Mouse (Mus musculus): ENCODE results near the gene Npm1. TPM values are rescaled to one million over a fixed set of nuclear protein-coding genes. Genes with fewer than 3 reads are reported as not detected.

Gene Npm1
- polyA plus RNA-seq (2014; fragmentation: Illumina TruSeq; extraction: RNeasy Lipid Tissue Mini Kit (QIAGEN cat#74804); ENCODE audit: low read depth, low replicate concordance) = 1,060 TPM

GRCm38 (mm10) chr11:33162998-33163506 is at the start of gene Npm1:
Npm1 (minus strand) TSS chr11:33163206.

DNA sequence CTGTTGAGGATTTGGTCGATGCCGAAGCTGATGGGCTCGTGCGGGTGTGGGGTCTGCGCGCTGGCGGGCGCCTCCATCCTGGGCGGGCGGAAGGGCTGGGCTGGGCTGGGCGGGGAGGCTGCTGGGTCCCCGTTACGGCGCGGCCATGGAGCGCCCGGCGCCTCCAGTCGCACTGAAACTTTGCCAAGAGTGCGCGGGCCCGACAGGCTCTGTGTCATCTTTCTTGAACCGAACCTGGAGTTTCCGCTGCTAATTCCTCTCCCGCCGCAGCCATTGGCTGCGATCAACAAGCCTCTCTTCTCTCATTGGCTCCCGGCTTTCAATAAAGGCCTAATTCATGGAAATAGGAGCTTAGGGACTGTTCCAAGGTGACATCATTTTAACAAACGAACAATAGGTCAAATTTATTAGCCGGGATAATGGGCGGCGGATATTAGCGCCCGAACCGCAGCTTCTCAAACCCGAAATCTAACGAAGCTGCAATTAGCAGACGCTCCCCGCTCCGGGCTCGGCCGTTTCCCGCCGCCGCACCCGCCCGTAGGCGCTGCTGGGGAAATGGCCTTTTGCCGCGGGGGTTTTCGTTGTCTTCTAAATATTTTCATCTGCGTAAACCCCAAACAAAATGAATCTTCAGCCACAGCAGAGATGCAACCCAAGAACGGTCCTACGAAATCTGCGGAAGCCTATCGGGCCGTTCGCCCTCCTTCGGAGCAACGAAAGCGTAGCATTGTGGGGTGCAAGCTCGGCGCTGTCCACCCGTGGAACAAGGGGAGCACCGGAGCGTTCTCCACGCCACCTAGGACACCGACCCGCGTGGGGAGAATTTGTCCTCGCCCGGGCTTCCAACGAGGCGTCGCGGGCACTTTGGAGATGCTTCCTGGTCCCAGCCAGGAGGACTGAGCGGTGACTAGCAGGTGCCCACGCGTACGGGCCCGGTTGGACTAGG is 40.6 kb upstream of the Npm1 start, which contains the start of gene Tlx3:
Tlx3 (minus strand) TSS at position 207 of the 946 bp plus-strand sequence.

GRCm38 (mm10) chr11:33147171-33147571 is 15.8 kb downstream of the Npm1 start, which contains the start of gene Fgf18:
Fgf18 (minus strand) TSS chr11:33147400.

Other genes with a start within 250 kb of the Npm1 start
- gene Fgf18, start 15.8 kb downstream of the Npm1 start, polyA plus RNA-seq (2014; fragmentation: Illumina TruSeq; extraction: RNeasy Lipid Tissue Mini Kit (QIAGEN cat#74804); ENCODE audit: low read depth, low replicate concordance) = 0.36 TPM
- gene Tlx3, start 40.4 kb upstream of the Npm1 start, polyA plus RNA-seq (2014; fragmentation: Illumina TruSeq; extraction: RNeasy Lipid Tissue Mini Kit (QIAGEN cat#74804); ENCODE audit: low read depth, low replicate concordance) = not detected
- gene Gm12117, start 113.5 kb upstream of the Npm1 start, polyA plus RNA-seq (2014; fragmentation: Illumina TruSeq; extraction: RNeasy Lipid Tissue Mini Kit (QIAGEN cat#74804); ENCODE audit: low read depth, low replicate concordance) = not detected

All from testis, adult 10 weeks (tissue).